Mouse (Mus musculus) bone marrow macrophage, adult 2 months (primary cell): ENCODE measurements around the gene Ttc33. TPM values are rescaled to one million over a fixed set of nuclear protein-coding genes. Genes with fewer than 3 reads are reported as not detected.
"Not testable (repeated sequence)": the region's sequence is repeated elsewhere in the genome, so short reads cannot be mapped to it uniquely, and the experiment has no call there.

Source experiments
- H3K27ac ChIP-seq: 2 replicates; pipeline ENCODE4 v1.5.1; 2012; ENCODE audit warnings: low read depth, low read length; ENCODE audit not compliant: insufficient read depth
- H3K4me1 ChIP-seq: 2 replicates; pipeline ENCODE4 v1.6.1; 2012; ENCODE audit warnings: low read length; ENCODE audit not compliant: control insufficient read depth, insufficient read depth
- H3K4me3 ChIP-seq: 2 replicates; pipeline ENCODE4 v1.5.1; 2012; ENCODE audit warnings: mild to moderate bottlenecking, low read length, moderate library complexity; ENCODE audit not compliant: insufficient read depth
- CTCF ChIP-seq: IDR thresholded peaks from 2 replicates; pipeline ENCODE4 v1.5.1; 2012; ENCODE audit warnings: low read depth, mild to moderate bottlenecking, low read length, moderate library complexity
- POLR2A ChIP-seq: IDR thresholded peaks from 2 replicates; pipeline ENCODE4 v1.6.1; 2012; ENCODE audit warnings: mild to moderate bottlenecking, low read depth, low read length, borderline replicate concordance
- polyA plus RNA-seq: library from polyadenylated mRNA; stranded (reverse); fragments of >200 nt; gene quantifications from 2 replicates; pipeline ENCODE4 v1.2.4, GENCODE M21; 2012; ENCODE audit not compliant: missing spikeins, insufficient read depth, insufficient read length

The Ttc33 gene
- polyA plus RNA-seq, 1 experiment = 44.6 TPM

DNA sequence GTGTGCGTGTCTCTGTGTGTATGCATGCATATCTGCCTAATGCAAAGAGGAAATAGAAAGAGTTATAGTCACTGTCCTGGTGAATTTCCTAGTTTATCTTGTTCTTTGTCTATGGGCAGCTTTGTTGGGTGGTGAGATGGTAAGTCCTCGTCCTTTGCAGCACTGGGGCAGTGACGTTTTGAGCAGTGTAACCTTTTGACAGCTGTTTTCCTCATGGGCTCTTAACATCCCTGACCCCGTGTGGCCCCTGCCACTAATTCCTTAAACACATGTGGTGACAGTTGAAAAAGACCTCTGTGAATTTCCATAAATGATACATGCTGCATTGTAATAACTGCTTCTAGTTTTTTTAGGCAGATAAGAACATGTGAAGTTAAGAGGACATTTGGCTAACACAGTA lies 11.4 kb downstream of the Ttc33 start:
- no peak for TF ChIP-seq CTCF
- TF ChIP-seq POLR2A = no peak
- no peak overlapping the region for H3K4me3 ChIP-seq

DNA sequence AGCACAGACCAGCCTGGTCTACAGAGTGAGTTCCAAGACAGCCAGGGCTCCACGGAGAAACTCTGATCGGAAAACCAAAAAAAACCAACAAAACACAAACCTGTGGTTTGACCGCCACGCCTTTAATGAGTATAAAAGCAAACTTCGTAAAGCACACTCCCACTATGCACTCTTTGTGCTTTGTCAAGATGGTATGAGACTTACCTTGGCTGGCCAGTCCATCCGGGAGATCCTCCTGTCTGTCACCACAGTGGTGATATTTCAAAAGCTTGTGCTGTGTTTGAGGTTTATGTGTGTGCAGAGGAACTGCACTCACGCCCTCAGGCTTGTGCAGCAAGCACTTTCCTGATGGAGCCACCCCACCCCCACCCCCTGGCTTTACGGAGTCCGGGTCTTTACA lies 19.9 kb downstream of the Ttc33 start:
- Histone ChIP-seq H3K4me1 (peaks cover 28% of the 10 kb centered on the region), H3K27ac (no peak overlapping the region), H3K4me3 (no peak overlapping the region)
- TF ChIP-seq CTCF (no peak), POLR2A (no peak)

More for the DNA sequence above, 11.4 kb downstream of the Ttc33 start:
- H3K27ac ChIP-seq = no peak overlapping the region
- peaks cover 9% of the 10 kb centered on the region; the same call in 1 of the 2 replicates for H3K4me1 ChIP-seq

DNA sequence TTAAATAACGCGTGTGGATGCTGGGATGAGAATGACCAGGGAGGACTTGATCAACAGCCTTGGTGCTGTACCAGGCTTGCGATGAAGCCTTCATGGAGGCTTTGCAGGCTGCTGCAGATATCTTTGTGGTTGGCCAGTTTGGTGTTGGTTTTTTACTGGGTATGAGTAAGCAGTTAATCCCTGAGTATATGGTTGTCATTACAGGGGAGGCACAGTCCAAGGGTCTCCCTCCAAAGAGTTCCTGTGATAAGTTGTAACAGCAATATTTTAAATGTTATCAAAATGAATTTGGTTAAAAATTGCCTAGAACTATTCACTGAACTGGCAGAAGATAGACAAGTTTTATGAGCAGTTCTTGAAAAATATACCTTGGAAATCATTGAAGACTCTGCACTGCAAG lies 23.8 kb downstream of the Ttc33 start:
- H3K4me3 ChIP-seq = no peak overlapping the region
- H3K27ac ChIP-seq = no peak overlapping the region
- TF ChIP-seq POLR2A (no peak), CTCF (no peak)
- peaks cover 25% of the 10 kb centered on the region for H3K4me1 ChIP-seq

DNA sequence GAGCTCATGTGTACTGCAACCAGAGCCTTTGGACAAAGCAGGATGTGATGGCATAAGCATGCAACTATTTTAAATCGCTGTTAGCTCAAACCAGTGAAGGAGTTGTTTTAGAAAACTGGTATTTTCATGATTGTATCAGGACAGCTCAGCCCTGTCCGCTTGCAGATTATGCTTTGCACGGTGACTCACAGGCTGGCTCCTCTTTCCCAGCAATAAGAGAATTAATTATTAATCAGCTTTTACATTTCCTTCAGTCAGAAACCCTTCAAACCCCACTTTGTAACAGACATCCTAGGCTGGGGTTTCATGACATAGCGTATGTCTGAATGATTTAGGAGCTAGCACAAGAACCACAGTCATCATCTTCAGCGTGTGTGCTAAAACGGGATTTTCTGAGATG lies 35.2 kb downstream of the Ttc33 start:
- TF ChIP-seq POLR2A = no peak
- no peak for TF ChIP-seq CTCF
- Histone ChIP-seq H3K4me3 (no peak overlapping the region), H3K4me1 (peaks cover 2% of the 10 kb centered on the region), H3K27ac (no peak overlapping the region)

DNA sequence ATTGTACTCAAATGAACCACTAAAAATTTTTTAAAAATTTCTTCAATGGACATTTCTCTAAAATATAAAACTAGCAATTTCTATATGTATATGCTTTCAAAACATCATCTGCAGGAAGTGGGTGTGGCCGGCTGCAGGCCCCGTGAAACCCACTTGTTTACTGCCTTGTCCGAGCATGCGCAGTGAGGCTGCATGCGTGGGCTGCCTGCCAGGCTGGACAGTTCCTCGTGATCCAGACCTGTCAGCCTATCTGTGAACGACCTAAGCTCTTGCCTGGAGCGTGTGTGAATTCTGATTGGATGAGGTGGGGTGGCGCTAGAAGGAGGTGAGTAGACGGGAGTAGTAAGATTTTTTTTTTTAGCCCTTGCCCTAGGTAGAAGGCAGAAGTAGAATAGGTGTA lies 45.4 kb downstream of the Ttc33 start:
- H3K4me3 ChIP-seq, H3K27ac ChIP-seq, H3K4me1 ChIP-seq: not testable (repeated sequence)

DNA sequence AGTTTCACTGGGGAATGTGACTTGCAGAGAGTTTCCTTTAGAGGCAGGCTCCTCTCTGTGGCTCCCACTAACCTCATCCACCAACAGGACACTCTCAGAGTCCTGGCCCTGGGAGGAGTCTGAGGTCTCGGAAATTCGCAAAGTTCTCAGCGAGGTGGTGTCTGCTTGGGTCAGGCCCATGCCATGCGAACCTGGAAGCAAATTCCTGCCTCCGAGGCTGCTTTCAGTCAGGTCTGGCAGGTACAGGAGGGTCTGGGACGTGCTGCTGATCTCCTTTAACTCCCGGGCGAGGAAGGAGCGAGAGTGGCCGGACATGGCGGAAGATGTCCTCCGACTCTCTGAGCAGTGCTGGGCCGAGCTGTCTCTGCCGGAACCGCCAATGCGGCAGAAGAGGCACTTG lies 49.3 kb downstream of the Ttc33 start:
- Histone ChIP-seq H3K4me1 (peaks cover 17% of the 10 kb centered on the region), H3K27ac (no peak overlapping the region), H3K4me3 (no peak overlapping the region)
- TF ChIP-seq POLR2A (no peak), CTCF (no peak)

DNA sequence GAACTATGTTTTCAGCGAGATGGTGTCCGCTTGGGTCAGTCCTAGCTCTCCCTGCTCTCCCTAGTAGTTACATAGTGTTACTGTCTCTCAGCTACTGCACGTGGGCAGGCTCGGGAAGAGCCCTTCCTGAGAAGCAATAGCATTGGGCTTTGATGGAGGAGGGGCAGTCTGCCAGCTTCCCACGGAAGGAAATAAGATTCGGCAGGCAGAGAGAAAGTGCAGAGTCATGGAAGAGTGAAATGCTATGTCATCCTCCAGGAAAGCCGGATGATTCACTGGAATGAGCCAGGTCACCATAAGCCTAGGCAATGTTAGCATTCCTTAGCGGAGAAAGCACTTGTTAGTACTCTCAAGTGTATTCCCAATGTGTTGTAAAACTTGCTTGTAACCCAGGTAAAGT lies 50.2 kb downstream of the Ttc33 start:
- peaks cover 24% of the 10 kb centered on the region for H3K4me1 ChIP-seq
- no peak overlapping the region for H3K27ac ChIP-seq
- TF ChIP-seq CTCF = no peak
- no peak for TF ChIP-seq POLR2A
- H3K4me3 ChIP-seq = no peak overlapping the region

DNA sequence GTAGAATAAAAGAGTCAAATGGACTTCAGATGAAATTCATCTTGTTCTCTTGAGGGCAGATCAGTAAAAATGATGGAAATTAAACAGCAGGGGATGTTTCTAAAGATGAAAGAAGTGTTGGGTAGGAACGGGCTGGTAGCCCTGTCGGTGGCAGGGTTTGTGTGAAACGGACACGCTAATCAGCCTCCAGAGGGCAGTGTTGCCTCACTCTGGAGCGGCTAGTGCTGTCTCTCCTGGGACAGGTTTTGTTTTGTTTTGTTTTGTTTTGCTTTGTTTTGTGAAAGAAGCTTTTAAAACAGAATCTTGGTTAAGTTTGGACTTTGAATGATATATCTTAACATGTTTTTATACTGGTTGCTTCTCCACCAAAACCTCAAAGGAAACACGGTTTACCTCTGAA lies 51.2 kb downstream of the Ttc33 start:
- H3K4me1 ChIP-seq = peaks cover 24% of the 10 kb centered on the region
- TF ChIP-seq CTCF (peak; percentile 98), POLR2A (no peak)
- H3K4me3 ChIP-seq = no peak overlapping the region
- H3K27ac ChIP-seq = no peak overlapping the region

DNA sequence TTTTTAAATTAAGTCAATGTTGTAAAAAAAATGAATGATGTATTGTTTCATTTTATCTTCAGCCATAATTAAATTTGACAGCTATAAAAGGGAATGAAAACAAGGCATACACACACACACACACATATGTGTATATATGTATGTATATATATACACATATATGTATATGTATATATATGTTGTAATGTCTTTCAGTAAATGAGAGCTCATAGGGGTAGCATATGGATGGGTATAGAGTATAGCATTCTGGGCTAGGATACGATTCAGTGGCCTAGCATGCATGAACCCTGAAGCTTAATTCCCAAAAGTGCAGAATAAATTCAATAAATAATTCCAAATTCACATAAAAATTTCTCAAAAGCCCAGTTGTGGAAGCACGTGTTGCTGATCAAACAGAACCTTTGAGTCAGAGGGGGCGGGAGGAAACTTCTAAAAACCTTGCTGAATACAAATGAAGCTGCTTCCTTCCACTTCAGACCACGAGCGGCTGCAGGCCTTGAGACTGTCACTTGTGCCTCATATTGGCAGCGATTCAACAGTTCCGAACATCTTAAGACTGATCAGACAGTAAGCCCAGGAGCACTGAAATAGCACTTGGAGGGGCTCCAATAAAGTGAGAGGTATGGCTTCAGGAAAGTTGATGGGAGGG lies 51.8 kb downstream of the Ttc33 start:
- Histone ChIP-seq H3K27ac (0 out of 2 replicates have a peak overlapping the region, but pooled peaks have one; percentile 10), H3K4me3 (no peak overlapping the region), H3K4me1 (peaks cover 24% of the 10 kb centered on the region)
- TF ChIP-seq POLR2A (no peak), CTCF (no peak)

DNA sequence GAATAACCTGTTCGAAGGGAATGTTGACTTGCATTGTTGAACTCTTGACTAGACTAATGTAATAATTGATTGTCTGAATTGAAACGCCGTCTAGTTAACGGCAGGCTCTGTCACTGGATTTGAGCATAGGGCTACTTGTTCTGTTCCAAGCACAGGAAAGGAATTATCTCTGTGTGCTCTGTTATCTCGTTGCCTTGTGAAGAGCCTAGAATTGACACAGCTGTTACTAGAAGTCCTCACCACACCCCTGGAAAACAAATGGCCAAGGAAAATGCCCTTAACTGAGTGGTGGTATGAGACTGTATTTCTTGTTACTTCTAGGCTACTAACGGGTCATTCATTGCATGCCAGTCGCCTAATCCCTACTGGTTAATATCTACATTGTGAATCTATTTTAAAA lies 52.7 kb downstream of the Ttc33 start:
- no peak for TF ChIP-seq CTCF
- no peak for TF ChIP-seq POLR2A
- H3K4me3 ChIP-seq = no peak overlapping the region
- no peak overlapping the region for H3K27ac ChIP-seq
- H3K4me1 ChIP-seq = peaks cover 24% of the 10 kb centered on the region

DNA sequence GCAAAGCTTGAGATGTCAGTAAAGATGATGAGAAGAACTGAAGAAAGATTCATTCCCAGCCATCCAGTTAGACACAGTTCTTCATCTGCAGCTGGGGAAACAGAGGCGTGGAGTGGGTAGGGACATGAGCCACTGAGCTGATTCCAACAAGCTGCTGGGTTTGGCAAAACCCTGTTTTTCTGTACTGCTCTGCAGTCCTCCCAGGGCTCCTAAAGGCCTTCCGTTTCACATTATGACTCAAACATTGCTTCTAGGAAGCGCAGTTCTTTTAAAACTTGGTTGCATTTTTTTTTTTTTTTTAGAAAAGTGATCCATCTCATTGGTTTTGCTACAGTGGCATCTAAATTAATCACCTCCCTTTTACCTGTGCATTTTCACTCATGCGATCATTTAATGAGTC lies 53.2 kb downstream of the Ttc33 start:
- no peak overlapping the region for H3K4me3 ChIP-seq
- TF ChIP-seq CTCF (no peak), POLR2A (no peak)
- H3K27ac ChIP-seq = no peak overlapping the region
- H3K4me1 ChIP-seq = peaks cover 24% of the 10 kb centered on the region
